Mouse (Mus musculus) R1 (cell line): ENCODE results near the gene Cacnb2.

Source experiments
- DNase-seq: peaks from one replicate; pipeline ENCODE4 v3.0.0-alpha.2; 2018; ENCODE audit warnings: low read depth, low spot score

The Cacnb2 gene

GRCm38 (mm10) chr2:14602788-14603187 is at the start of gene Cacnb2:
Gene Cacnb2 (plus strand): TSS chr2:14603088.
- no peak for DNase-seq

DNA sequence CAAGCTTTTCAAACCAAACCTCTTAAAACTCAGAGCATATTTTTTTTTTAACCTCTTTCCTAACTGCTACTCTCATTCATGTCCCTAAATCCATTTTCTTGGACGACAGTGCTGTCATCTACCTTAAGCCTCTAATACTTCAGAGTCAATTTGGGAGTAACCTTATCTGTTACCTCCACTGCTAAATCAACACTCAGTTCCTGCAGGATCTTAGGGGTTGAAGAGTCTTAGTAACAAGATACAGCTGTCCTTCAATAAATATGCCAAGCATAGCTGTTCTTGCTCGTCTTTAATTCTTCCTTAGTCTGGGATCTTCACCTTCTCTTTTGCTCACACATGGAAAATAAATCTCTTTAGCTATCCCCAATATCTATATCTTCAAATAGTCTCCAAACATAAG is 34.9 kb upstream of the Cacnb2 start:
- DNase-seq, result no peak

DNA sequence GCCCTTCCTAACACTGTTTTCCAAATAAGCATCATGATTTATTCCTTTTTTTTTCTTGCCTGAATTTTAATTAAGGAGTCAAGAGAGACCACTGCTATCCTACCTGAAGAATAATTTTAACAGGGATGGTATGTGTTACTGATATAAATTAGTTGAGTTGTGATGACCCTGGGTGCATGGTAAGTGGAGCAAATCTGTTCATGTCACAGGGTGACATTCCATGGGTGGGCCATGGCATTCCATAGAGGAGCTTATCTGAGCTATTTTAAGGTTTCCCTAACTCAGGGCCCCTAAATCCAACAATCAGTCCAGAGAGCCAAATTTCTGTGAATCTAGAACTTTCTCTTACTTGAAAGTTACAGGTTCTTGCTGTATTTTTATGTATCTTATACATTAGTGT is 31.6 kb upstream of the Cacnb2 start:
- no peak for DNase-seq

- no peak for DNase-seq
These were observed 13.3 kb upstream of the Cacnb2 start for GRCm38 (mm10) chr2:14589541-14589940.

DNA sequence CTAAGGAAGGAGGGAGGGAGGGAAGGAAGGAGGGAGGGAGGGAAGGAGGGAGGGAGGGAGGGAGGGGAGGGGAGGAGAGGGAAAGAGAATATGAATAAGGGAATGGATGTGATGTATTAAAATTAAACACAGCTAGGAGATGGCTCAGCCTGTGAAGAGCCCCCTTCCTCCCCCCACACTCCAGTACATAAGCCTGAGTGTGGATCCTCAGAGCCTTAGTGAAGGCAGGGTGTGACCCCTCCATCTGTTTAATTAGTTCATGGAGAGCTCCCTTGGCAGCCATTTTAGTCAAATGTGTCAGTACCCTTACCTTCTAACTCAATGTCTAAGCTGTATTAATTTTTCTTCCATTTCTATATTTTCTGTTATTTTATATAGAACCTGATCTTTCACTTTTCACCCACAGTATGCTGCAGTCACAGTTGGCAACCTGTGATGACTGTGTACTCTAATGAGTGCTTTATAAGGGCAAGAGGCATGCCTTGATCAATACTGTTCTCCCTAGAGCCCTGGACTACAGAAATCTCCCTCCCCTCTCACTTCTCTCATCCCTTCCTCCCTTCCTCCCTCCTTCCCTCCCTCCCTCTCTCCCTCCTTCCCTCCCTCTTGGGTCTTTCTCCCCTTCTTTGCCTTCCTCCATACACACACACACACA is 4.9 kb upstream of the Cacnb2 start:
- DNase-seq, result no peak

DNA sequence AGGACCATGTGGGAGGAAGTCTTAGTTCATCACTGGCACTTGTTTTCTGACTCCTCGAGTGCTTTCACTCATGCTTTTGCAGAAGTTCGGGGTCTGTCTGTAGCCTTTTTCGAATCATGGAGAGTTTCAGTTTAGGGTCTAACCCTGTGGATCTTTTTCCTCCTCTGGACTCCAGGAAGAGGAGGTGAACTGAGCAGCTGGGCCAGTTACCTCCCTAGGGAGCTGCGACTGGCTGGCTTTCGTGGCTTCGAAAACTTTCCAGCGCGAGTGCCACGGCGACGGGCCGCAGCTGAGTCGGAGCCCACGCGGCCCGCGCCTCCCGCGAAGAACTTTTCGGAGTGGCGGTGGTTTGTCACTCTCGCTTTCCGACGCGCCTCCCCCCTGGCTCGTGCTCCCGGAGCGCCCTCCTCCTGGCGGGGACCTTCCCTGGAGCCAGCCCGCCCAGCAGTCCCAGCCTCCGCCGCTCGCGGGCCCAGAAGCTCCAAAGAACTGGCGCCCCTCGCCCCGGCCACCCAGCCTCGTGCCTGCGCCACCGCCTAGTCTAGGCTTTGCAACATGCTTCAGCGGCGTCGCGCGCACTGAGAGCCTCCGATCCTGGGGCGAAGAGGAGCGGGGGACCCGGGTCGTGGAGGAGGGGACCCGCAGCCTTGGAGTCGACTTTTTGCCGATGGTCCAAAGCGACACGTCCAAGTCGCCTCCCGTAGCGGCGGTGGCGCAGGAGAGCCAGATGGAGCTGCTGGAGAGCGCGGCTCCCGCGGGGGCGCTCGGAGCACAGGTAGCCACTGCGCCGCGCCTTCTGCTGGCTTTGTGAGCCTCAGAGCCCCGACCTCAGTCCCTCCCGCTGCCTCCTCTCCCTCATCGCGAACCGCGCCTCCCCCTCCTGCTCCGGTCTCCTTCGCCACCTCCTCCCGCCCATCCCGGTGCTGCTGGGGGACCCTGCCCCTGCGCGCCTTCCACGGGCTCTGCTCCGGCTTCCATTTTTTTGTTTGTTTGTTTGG is 1.2 kb downstream of the Cacnb2 start:
- peak; percentile 68 for DNase-seq

DNA sequence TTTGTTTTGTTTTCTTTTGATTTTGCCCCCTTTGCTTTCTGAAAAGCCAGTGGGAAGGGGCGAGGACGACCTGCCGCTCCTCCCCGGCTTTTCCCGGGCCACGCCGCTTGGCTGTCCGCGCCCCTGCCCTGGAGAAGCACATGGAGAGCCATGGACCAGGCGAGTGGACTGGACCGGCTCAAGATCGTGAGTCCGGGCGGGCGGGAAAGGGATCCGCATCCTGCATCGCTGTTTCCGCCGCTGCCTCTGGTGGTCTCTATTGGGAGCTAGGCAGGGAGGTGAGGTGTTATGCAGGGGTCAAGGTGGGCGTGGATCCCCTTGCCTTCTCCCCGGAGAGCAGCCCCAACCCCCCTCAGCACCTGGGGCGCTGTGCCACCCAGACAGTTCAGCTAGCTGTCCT is 1.9 kb downstream of the Cacnb2 start:
- peak; percentile 21 for DNase-seq

GRCm38 (mm10) chr2:14605207-14605606 is 2.3 kb downstream of the Cacnb2 start:
- no peak for DNase-seq

DNA sequence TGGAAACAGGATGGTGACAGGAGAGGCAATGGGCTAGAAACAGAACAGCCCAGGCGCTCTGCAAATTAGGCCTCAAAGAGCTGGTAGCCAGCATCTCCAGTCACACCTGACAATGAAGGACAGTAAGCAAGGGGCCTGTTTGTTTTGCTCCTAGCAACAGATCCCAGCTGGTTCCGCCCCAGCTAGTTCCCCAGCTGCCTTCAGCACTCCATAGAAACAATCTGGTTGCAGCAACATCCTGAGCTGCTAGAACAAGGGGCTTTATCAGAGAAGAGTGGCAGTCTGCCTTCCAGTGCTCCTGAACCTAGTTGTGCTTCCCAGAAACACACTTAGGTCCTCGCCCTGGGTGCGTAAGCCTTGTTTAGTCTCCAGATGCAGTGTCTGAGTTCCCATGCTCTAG is 5.7 kb downstream of the Cacnb2 start:
- peak; percentile 6 for DNase-seq

DNA sequence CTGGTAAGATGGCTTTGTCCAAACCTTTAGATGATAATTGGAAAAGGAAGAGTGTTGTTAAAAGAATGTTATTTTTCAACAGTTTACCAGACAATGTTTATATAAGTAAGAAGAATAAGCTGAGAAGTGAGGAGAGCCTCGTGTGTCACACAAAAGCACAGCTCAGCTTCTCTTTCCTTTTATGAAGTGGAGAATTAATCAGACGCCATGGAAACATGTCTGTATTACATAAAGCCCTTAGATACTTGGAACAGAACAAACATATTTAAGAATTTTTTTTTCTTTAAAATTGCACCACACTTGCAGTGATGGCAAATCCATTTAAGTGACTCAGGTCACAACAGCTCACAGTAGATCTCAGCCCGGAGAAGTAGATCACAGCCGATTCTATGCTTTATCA is 9.8 kb downstream of the Cacnb2 start:
- no peak for DNase-seq

DNA sequence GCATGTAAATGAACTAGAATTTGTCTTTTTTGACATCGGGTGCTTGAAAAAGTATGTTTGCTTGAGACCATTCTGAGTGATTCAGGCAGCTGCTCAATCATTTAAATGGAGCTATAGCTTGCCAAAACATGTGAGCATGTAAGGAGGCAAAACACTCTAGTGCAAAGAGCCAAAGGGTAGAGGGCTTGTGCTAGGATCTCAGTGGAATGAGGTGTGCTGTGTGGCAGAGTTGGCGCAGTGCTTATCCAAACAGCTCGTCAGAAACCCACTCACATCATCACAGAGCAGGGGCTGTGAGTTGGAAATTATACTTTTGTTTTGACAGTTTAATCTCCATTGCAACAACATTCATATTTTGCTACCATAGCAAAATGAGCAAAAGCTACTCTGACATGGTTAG is 13.5 kb downstream of the Cacnb2 start:
- DNase-seq, result no peak

DNA sequence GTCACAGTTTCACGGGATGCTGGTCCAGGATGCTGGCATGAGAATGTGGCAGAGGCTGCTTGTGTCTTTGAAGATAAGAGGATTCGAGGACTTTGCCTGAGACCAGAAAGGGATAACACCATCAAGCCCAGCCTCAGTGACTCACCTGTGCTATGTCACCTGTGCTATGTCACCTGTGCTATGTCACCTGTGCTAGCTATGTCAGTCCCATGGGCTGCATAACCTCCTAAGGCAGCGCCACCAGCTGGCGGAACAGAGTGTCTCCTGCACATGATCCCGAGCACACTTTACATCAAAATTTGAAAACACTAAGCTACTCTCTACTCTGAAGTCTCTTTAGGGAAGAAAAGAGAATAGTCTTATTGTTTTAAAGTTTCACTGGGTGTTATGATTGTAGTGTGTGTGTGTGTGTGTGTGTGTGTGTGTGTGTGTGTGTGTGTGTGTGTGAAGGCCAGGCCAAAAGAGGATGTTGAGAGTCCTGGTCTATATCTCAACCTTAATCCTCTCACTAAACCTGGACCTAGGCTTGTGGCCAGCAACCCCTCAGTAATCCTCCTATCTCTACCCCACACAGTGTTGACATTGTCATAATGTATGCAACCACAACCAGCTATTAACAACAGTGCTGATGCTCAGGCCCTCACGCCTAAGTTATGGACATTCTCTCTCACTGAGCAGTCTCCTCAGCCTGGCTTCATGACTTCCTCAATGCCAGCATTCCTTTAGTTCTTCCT is 17.4 kb downstream of the Cacnb2 start:
- DNase-seq, result peak; percentile 4

DNA sequence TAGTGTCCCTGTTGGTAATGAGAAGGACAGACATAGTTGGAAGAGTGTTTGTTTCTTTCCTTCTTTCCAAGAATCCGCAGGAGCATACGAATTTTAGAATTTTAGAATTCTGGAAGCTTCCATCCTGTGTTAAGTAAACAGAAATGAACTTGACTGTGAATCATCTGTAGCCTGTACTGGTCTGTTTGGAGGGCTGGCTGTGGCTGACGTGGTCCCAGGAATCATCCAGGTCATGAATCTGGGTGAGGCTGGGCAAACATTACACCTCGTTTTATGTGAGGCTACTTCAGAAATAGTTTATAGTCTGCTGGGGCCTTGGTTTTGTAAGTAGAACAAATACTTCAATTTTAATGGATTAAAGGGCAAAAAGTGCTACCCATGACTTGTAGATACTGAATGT is 18.0 kb downstream of the Cacnb2 start:
- DNase-seq, result no peak

DNA sequence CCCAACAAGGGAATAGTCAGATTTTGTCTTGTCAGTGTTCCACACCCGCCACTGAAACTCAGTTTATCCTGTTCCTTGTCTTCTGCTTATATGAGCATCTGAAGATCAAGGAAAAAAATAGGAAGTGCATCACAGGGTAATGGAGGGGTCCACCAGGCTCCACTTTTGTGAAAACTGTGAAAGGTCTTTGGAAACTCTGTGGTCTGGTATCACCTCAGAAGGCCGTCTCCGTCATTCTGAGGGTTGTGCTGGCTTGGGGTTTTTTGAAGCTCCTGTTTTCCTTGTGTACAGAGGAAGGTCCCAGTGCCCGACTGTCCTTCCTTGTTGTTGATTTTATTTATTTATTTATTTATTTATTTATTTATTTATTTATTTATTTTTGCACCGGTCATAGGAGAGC is 20.9 kb downstream of the Cacnb2 start:
- DNase-seq, result no peak

DNA sequence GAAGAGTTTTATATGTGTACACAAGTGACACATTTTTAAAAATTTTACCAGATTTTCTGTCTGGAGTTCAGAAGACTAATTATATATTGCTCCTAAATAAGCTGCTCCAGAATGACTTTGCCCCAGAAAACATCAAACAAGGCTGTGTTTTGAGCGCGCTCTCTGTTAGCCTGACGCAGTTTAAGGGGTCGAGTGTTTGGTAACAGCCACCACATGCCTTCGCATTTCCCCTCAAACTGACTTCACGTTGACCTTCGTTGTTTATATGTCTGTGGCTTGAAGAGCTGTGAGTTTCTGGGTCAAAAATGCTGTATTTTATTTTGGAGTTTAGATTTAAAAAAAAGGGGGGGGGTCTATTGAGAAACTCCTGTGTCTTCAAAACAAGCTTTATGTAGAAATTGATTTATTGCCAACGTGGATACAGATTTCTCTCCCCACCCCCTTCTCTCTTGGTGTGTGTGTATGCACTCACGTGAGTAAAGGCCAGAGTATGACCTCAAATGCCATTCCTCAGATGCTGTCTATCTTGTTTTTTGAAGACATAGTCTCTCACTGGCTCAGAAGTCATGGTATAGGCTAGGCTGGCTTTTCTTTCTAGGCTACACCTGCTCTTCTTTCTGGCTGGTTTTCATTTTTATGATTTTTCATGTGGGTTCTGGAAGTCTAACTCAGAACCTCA is 27.1 kb downstream of the Cacnb2 start:
- no peak for DNase-seq

DNA sequence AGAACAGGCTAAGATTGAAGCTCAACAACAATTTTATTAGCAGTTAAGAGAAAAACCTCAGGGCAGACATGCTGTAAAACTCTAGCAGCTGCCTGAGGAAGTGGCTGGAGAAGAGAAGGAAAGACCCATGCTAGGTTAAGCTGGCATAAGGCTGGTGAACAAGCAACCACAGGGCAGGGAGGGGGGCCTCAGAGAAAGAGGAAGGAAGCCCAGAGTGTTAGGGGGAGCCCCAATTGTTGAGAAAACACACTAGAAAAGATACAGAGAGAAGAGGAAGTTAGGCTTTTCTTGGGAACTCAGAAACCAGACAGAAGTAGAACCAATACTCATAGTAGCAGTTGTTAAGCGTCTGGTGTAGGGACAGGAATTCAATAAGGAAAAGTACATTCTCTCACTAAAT is 28.7 kb downstream of the Cacnb2 start:
- DNase-seq, result no peak

GRCm38 (mm10) chr2:14633202-14633601 is 30.3 kb downstream of the Cacnb2 start:
- no peak for DNase-seq

DNA sequence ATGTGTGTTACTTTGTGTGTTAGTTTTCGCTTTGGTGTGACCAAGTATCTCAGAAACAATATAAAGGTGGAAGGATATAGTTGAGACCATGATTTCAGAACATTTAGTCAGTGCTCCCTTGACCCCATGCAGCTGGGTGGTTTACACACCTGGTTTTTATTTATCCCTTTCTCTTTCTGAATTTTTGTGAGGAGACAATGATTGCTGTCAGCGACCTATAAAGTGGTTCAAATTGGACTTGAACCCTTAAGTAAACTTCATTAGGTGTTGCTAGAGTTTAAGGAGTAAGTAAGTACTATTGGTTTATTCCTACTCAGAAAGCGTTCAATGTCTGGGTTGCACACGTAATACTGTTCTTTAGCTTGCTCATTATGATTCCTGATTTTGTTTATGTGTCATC is 36.4 kb downstream of the Cacnb2 start:
- no peak for DNase-seq

DNA sequence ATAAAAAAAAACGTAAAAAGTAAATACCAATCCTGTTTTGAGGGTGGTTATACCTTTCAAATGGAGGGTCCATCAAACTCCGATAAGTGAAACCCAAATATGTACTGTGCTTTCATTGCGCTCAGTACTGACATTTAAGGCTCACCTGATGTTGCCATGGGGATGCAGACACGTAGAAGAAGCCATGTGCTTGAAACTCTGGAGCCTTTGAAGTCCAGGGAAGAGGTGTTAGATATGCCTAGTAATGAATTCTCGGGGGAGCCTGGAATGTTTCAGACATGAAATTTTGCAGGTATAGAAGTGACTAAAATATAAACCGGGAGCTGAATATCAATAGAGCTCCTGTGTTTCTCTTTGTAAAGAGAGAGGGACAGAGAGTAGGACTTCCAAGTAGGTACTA is 37.0 kb downstream of the Cacnb2 start:
- no peak for DNase-seq

GRCm38 (mm10) chr2:14641040-14641439 is 38.2 kb downstream of the Cacnb2 start:
- DNase-seq, result no peak

DNA sequence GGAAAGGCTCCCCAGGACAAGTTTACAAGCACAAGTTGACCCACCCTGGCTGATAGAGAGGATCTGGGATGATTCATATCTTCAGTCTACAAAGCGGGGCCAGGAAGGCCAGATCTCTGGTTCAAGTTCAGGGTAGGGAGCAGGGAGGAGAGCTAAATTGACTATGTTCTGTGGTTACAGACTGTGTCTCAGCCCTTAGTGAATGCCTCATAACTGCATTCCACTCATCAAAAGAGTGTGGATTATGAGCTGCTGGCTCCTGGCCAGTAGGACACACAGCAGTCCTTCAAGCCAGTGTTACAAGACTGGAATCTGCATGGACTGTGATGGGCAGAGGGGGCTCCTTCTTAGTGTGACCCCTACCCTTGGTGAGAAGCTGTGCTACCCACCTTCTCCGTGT is 48.4 kb downstream of the Cacnb2 start:
- DNase-seq, result no peak

DNA sequence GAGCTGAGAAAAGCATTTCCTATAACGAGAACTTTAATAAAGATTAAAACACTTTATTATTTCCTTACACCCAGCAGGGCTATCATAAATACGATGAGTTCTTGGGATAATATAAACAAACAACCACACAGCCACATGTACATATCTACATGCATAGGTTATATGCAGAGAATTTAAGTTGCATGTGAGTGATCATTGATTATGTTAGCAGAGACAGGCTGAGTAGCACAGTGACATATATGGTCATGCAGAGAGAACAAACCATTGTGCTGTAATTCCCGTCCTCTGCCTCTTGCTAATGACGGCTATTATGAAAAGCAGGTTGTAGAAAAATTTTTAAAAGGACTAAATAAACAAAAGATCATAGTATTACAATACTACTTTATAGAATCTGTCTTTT is 53.8 kb downstream of the Cacnb2 start:
- DNase-seq, result no peak
